Mouse (Mus musculus): ENCODE results near the gene Nol12. TPM values are rescaled to one million over a fixed set of nuclear protein-coding genes. Genes with fewer than 3 reads are reported as not detected.

The Nol12 gene
- polyA plus RNA-seq, 1 experiment from 2014 or later, result 47.4 TPM

DNA sequence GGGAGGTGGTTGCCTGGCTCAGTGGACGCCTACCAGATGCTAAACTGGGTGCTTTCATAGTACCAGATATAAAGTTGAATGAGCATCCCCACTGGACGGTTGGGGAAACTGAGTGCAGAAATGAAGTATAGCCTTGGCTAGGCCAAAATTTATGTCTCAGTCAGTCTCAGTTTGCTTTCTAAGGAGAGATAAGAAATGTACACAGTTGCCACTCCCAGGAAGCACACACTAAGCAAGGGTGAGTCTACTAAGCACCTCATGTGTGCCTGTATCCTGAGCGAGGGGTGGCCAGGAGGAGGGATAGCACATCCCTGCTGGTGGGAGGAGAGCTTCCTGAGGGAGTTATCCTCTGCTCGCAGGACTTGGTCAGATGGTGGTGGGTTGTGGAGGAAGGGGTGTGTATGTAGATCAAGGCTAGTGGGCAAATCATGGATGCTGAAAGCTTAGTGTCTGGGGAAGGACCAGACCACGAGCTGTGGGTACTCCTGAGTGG lies 49.6 kb downstream of the Nol12 start:
- Histone ChIP-seq H3K4me1 (peaks cover 52% of the 10 kb centered on the region), H3K4me2 (peak overlapping the region; percentile 87), H3K9me3 (no peaks in the 10 kb centered on the region), H3K9ac (no peak overlapping the region), H3K4me3 (replicated peaks) (peak overlapping the region; percentile 86), H3K27ac (peak overlapping the region; percentile 95), H3K27me3 (replicated peaks) (no peaks in the 10 kb centered on the region), H3K36me3 (peaks cover 2% of the 10 kb centered on the region; the same call in 1 of the 2 replicates)
- 17% methylated on average over 5 of the region's 5 CpGs for WGBS
- ATAC-seq (ENCODE audit: insufficient read depth, low FRiP score, low read depth), result no peak

DNA sequence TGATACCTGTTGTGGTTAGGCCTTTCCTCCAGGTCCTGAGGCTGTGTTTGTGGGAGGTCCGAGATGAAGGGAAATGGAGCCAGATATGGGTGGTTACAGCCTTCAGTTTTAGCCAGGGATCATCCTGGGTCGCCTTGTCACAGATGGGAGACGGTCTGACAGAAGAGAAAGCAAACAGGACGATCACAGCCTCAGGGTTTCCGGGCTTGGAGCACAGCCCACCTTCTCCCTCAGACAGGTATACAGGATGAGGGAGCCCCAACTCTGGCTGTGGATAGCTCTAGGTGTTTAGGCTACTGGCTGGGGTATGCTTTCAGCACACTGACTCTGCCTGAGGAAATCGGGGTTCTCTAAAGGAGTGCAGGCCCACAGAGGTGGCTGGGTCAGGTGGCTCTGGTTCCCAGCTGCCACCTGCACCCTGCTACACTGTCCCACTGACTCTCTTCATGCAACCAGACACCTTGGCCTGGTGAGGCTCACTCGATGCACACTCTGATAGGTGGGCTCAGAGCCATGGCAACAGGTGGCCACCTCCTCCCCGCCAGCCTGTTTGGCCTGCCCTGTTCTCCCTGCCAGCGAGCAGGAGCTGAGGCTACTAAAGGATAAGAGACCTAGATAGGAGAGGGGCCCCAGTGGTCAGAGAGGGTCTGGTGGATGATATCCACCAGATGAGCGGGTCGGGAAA lies 51.9 kb downstream of the Nol12 start:
- H3K9ac ChIP-seq, result no peak overlapping the region
- H3K27ac ChIP-seq, result no peak overlapping the region
- no peak overlapping the region for H3K4me3 ChIP-seq (replicated peaks)
- H3K4me1 ChIP-seq, result peaks cover 47% of the 10 kb centered on the region
- peaks cover 23% of the 10 kb centered on the region for H3K36me3 ChIP-seq
- no peak overlapping the region for H3K4me2 ChIP-seq
- 54% methylated on average over 11 of the region's 11 CpGs for WGBS
- no peaks in the 10 kb centered on the region for H3K27me3 ChIP-seq (replicated peaks)
- no peak for ATAC-seq (ENCODE audit: insufficient read depth, low FRiP score, low read depth)
- H3K9me3 ChIP-seq, result no peaks in the 10 kb centered on the region

DNA sequence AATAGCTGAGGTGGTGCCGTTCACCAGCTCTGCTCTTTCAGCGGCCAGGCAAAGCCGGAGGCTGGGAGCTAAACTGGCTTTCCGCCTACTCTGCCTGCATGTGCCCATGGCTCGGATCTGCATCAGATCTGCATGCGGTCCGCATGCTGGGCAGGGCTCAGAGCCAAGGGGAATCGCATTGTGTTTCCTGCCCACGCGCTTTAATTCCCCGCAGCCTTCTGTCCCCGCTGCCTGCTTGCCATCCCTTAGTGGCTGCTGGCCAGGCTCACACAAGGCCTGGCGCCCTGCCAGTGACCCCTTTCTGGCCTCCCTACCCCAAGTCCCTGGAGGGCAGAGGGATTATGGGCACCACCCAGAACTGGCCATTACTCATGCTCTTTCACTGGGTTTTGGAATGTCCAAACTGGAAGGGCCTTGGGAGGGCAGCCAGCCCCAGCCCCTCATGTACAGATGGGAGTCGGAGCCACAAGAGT lies 53.8 kb downstream of the Nol12 start:
- Histone ChIP-seq H3K27ac (no peak overlapping the region), H3K4me1 (peaks cover 41% of the 10 kb centered on the region), H3K36me3 (peaks cover 41% of the 10 kb centered on the region), H3K9ac (no peak overlapping the region), H3K9me3 (no peaks in the 10 kb centered on the region), H3K27me3 (replicated peaks) (no peaks in the 10 kb centered on the region), H3K4me2 (no peak overlapping the region), H3K4me3 (replicated peaks) (no peak overlapping the region)
- ATAC-seq (ENCODE audit: insufficient read depth, low FRiP score, low read depth), result no peak
- 57% methylated on average over 14 of the region's 14 CpGs for WGBS

DNA sequence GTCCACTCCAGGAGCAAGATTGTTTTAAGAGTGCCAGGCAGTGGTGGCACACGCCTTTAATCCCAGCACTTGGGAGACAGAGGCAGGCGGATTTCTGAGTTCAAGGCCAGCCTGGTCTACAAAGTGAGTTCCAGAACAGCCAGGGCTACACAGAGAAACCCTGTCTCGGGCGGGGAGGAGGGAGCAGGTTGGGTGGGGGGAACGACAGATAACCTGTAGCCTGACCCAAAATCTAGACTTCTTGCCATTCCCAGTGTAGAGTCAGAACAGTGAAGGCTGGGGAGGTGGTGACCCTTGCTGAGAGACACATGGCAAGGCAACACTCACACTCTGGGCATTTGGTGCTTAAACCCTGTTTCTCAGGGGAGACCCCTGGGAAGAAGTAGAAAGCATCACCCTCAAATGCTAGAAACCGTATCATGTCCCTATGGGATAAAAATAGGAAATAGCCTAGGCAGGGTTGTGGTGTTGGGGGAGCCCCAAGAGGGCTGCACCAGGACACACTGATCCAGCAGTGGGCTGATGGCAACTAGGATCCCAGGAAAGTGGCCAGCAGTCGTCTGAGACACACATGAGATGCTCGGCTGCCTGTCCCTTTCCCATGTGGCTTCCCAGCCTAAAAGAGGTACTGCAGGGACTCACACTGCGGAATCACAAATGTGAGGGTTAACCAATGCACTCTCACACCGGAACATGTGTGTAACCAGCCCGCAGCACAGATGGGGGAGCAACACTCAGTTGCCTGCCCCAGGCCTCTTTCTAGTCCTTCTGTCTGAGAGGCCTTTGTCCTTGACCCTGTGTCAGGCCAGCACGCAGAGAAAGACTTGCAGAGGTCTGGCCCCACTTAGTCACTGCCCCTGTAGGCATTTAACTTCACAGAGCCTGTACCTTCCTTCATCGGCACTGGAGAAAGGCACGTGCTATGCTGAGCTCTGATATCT lies 54.7 kb downstream of the Nol12 start:
- no peak for ATAC-seq (ENCODE audit: insufficient read depth, low FRiP score, low read depth)
- 89% methylated on average over 14 of the region's 14 CpGs for WGBS
- H3K36me3 ChIP-seq, result peaks cover 50% of the 10 kb centered on the region

DNA sequence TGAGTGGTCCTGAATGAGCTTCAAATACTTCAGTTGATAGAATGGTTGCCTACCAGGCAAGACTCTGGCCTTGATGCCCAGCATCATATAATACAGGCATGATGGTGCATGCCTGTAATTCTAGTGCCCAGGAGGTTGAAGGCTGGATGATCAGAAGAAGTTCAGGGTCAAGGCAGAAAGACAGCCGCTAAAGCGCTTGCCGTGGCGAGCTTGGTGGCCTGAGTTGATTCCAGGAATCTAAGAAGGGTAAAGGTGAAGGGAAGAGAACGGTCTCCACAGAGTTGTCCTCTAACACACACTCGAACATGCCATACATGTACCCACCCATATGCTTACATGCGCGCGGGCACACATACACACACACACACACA lies 55.3 kb downstream of the Nol12 start:
- no peaks in the 10 kb centered on the region for H3K27me3 ChIP-seq (replicated peaks)
- peaks cover 25% of the 10 kb centered on the region for H3K4me1 ChIP-seq
- WGBS, result 94% methylated on average over 9 of the region's 9 CpGs
- no peak overlapping the region for H3K9ac ChIP-seq
- no peak overlapping the region for H3K4me3 ChIP-seq (replicated peaks)
- no peaks in the 10 kb centered on the region for H3K9me3 ChIP-seq
- H3K36me3 ChIP-seq, result peaks cover 50% of the 10 kb centered on the region
- no peak overlapping the region for H3K4me2 ChIP-seq
- no peak overlapping the region for H3K27ac ChIP-seq
- no peak for ATAC-seq (ENCODE audit: insufficient read depth, low FRiP score, low read depth)

More for the DNA sequence above, 54.7 kb downstream of the Nol12 start:
- no peak overlapping the region for H3K27ac ChIP-seq
- no peak overlapping the region for H3K4me2 ChIP-seq
- H3K4me1 ChIP-seq, result peaks cover 32% of the 10 kb centered on the region
- H3K4me3 ChIP-seq (replicated peaks), result no peak overlapping the region
- no peak overlapping the region for H3K9ac ChIP-seq
- no peaks in the 10 kb centered on the region for H3K9me3 ChIP-seq
- no peaks in the 10 kb centered on the region for H3K27me3 ChIP-seq (replicated peaks)

DNA sequence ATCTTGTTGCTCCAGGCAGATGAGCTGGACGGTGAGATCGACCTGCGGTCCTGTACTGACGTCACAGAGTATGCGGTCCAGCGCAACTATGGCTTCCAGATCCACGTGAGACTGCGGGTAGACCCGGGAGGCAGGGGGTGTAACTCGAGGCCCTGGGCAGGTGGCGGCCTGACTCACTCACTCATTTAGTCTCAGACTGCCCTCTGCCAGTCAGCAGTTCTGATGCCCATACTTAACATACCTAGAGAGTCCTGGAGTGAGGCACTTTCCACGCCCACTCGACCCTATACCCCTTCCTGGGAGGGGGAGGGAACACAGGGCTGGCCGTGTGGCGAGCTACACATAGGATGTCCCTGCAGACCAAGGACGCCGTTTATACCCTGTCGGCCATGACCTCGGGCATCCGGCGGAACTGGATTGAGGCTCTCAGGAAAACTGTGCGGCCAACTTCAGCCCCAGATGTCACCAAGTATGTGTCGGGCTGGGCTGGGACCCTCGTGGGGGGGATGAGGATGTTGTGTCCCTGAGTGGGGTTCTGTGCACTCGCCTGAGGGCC lies 56.3 kb downstream of the Nol12 start:
- 92% methylated on average over 25 of the region's 25 CpGs for WGBS

DNA sequence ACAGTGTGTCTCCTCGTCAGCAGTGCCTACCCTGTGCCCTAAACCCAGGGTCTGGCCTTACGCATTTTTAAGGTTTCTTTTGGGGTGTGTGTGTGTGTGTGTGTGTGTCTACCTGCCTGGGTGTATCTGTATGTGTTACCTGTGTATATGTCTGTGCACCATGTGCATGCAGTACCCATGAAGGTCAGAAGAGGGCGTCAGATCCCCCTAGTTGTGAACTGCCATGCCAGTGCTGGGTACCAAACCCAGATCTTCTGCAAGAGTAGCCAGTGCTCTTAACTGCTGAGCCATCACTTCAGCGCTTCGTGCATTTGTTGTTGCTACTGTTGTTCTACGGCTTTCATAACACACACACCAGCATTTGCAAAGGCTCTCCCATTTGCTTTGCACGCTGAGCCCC lies 57.5 kb downstream of the Nol12 start:
- Histone ChIP-seq H3K9ac (no peak overlapping the region), H3K27ac (no peak overlapping the region), H3K27me3 (replicated peaks) (no peaks in the 10 kb centered on the region), H3K36me3 (peaks cover 58% of the 10 kb centered on the region), H3K4me1 (peaks cover 5% of the 10 kb centered on the region), H3K4me2 (no peak overlapping the region), H3K9me3 (no peaks in the 10 kb centered on the region), H3K4me3 (replicated peaks) (no peak overlapping the region)
- ATAC-seq (ENCODE audit: insufficient read depth, low FRiP score, low read depth), result no peak
- 89% methylated on average over 7 of the region's 7 CpGs for WGBS

More for the DNA sequence above, 56.3 kb downstream of the Nol12 start:
- Histone ChIP-seq H3K27ac (no peak overlapping the region), H3K27me3 (replicated peaks) (no peaks in the 10 kb centered on the region), H3K36me3 (peaks cover 58% of the 10 kb centered on the region), H3K4me3 (replicated peaks) (no peak overlapping the region), H3K9ac (no peak overlapping the region), H3K9me3 (no peaks in the 10 kb centered on the region), H3K4me2 (no peak overlapping the region), H3K4me1 (peaks cover 16% of the 10 kb centered on the region)
- ATAC-seq (ENCODE audit: insufficient read depth, low FRiP score, low read depth), result no peak

DNA sequence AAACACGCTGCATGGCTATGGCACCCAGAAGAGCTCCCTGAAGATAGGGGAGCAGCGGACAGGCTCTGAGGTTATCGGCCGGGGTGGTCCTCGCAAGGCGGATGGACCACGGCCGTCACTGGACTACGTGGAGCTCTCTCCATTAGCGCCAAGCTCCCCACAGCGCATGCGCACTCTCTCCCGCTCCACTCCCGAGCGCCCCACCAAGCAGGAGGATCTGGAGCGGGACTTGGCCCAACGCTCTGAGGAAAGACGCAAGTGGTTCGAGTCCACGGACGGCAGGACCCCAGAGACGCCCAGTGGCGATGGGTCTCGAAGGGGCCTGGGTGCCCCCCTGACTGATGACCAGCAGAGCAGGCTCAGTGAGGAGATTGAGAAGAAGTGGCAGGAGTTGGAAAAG lies 58.2 kb downstream of the Nol12 start:
- Histone ChIP-seq H3K9ac (no peak overlapping the region), H3K4me1 (no peaks in the 10 kb centered on the region), H3K9me3 (no peaks in the 10 kb centered on the region), H3K27ac (no peak overlapping the region), H3K27me3 (replicated peaks) (no peaks in the 10 kb centered on the region), H3K4me3 (replicated peaks) (no peak overlapping the region), H3K4me2 (no peak overlapping the region), H3K36me3 (peaks cover 58% of the 10 kb centered on the region)
- 96% methylated on average over 24 of the region's 24 CpGs for WGBS
- no peak for ATAC-seq (ENCODE audit: insufficient read depth, low FRiP score, low read depth)

Small RNA genes lying within 50 kb of the gene (microRNA-seq; reads per million reads assigned to microRNA genes)
- gene Mir6955, result not detected

Other genes with a start within 250 kb of the Nol12 start
- 0.10 and 0.12 TPM in 2 replicates for gene Elfn2, start 216.2 kb upstream of the Nol12 start, polyA plus RNA-seq (2015; fragmentation: Nextera tagmentation; extraction: Ambion mirVana)
- 18.0 and 21.1 TPM in 2 replicates for gene Mfng, start 161.5 kb upstream of the Nol12 start, polyA plus RNA-seq (2015; fragmentation: Nextera tagmentation; extraction: Ambion mirVana)
- gene Card10, start 131.9 kb upstream of the Nol12 start, polyA plus RNA-seq (2015; fragmentation: Nextera tagmentation; extraction: Ambion mirVana), result 6.6 and 7.6 TPM in 2 replicates
- 54.1 and 62.1 TPM in 2 replicates for gene Cdc42ep1, start 92.3 kb upstream of the Nol12 start, polyA plus RNA-seq (2015; fragmentation: Nextera tagmentation; extraction: Ambion mirVana)
- 210 and 299 TPM in 2 replicates for gene Lgals2, start 79.4 kb upstream of the Nol12 start, polyA plus RNA-seq (2015; fragmentation: Nextera tagmentation; extraction: Ambion mirVana)
- 47.1 TPM in 2 replicates for gene Gga1, start 57.7 kb upstream of the Nol12 start, polyA plus RNA-seq (2015; fragmentation: Nextera tagmentation; extraction: Ambion mirVana)
- gene Gm49510, start 35.3 kb upstream of the Nol12 start, polyA plus RNA-seq (2015; fragmentation: Nextera tagmentation; extraction: Ambion mirVana), result 0.42 and 0.52 TPM in 2 replicates
- gene Sh3bp1, start 35.2 kb upstream of the Nol12 start, polyA plus RNA-seq (2015; fragmentation: Nextera tagmentation; extraction: Ambion mirVana), result 34.8 and 36.9 TPM in 2 replicates
- 11.8 and 12.8 TPM in 2 replicates for gene Pdxp, start 21.0 kb upstream of the Nol12 start, polyA plus RNA-seq (2015; fragmentation: Nextera tagmentation; extraction: Ambion mirVana)
- gene Lgals1, start 8.2 kb upstream of the Nol12 start, polyA plus RNA-seq (2015; fragmentation: Nextera tagmentation; extraction: Ambion mirVana), result 1,300 and 1,476 TPM in 2 replicates
- 54.4 TPM in 2 replicates for gene Triobp, start 12.8 kb downstream of the Nol12 start, polyA plus RNA-seq (2015; fragmentation: Nextera tagmentation; extraction: Ambion mirVana)
- gene H1f0, start 93.5 kb downstream of the Nol12 start, polyA plus RNA-seq (2015; fragmentation: Nextera tagmentation; extraction: Ambion mirVana), result 546 and 587 TPM in 2 replicates
- gene Galr3, start 107.0 kb downstream of the Nol12 start, polyA plus RNA-seq (2015; fragmentation: Nextera tagmentation; extraction: Ambion mirVana), result 0.68 and 0.89 TPM in 2 replicates
- gene Ankrd54, start 128.0 kb downstream of the Nol12 start, polyA plus RNA-seq (2015; fragmentation: Nextera tagmentation; extraction: Ambion mirVana), result 49.7 and 51.8 TPM in 2 replicates
- 200 and 222 TPM in 2 replicates for gene Eif3l, start 140.2 kb downstream of the Nol12 start, polyA plus RNA-seq (2015; fragmentation: Nextera tagmentation; extraction: Ambion mirVana)
- gene Micall1, start 174.0 kb downstream of the Nol12 start, polyA plus RNA-seq (2015; fragmentation: Nextera tagmentation; extraction: Ambion mirVana), result 11.5 and 11.9 TPM in 2 replicates
- gene Polr2f, start 206.1 kb downstream of the Nol12 start, polyA plus RNA-seq (2015; fragmentation: Nextera tagmentation; extraction: Ambion mirVana), result 308 and 336 TPM in 2 replicates
- 6.7 and 6.9 TPM in 2 replicates for gene 1700088E04Rik, start 206.3 kb downstream of the Nol12 start, polyA plus RNA-seq (2015; fragmentation: Nextera tagmentation; extraction: Ambion mirVana)
- gene Sox10, start 230.3 kb downstream of the Nol12 start, polyA plus RNA-seq (2015; fragmentation: Nextera tagmentation; extraction: Ambion mirVana), result 9.1 and 9.7 TPM in 2 replicates